Mouse (Mus musculus) erythroid progenitor cell, adult 5-6 weeks (primary cell): ENCODE measurements around the gene Raver1. TPM values are rescaled to one million over a fixed set of nuclear protein-coding genes. Genes with fewer than 3 reads are reported as not detected.
A peak's percentile ranks its signal among the peaks of the same experiment; 100 is the strongest.

Source experiments
- ATAC-seq: replicated peaks from 2 replicates; pipeline ENCODE4 v1.8.0; 2016; ENCODE audit warnings: moderate number of reproducible peaks, mild to moderate bottlenecking, moderate TSS enrichment, inconsistent platforms; ENCODE audit not compliant: poor library complexity, low FRiP score, severe bottlenecking
- total RNA-seq, 2 experiments: library from RNA; stranded (forward) in 1 of 2; stranded (reverse) in 1 of 2; fragments of 150-400 nt in 1 of 2; fragments of 186-747, 209-891 nt in 1 of 2; gene quantifications; 2 replicates each; pipeline versions ENCODE4 v1.2.3 to v1.2.4; 2015 to 2017; ENCODE audit warnings: low replicate concordance in 2 of 2

Gene Raver1
- 18.4 and 23.4 TPM in 2 replicates for total RNA-seq (2015; ENCODE audit: low replicate concordance)
- 21.1 and 32.5 TPM in 2 replicates for total RNA-seq (2017; ENCODE audit: low replicate concordance)

DNA sequence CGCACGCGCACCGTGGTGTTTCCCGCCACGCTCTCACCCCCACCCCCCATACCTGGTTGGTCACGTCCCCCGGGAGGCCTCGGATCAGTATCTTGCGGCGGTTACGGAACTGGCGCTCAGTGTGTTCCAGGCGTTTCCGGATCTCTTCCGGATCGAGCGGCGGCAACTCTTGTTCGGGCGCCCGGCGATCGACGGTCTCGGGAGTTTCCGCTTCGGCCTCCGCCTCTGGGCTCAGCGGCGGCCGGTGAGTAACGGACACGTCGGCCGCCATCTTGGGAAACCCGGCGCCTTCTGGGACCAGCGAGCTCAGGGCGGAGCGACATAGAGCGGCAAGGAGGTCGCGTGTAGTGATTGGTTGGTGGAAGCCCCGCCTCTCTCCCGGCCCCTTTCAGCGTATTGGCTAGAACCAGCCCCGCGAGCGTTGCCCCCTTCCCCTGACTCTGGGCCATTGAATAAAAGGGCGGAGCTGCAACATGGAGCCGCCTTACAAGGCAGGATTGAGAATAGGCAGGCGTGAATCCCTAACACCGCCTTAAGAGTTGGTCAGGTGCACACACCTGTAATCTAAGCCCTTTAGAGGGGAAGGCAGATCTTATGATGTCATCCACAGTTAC, at the start of gene Raver1, which contains the start of gene Gm38431:
Gene Raver1 (minus strand): TSS at position 302 of the 614 bp plus-strand sequence.
Gene Gm38431 (minus strand): TSS at position 291 of the 614 bp plus-strand sequence.
- ATAC-seq = peak; percentile 98

- no peak for ATAC-seq
These were observed 46.6 kb upstream of the Raver1 start for GRCm38 (mm10) chr9:21138386-21138785.

DNA sequence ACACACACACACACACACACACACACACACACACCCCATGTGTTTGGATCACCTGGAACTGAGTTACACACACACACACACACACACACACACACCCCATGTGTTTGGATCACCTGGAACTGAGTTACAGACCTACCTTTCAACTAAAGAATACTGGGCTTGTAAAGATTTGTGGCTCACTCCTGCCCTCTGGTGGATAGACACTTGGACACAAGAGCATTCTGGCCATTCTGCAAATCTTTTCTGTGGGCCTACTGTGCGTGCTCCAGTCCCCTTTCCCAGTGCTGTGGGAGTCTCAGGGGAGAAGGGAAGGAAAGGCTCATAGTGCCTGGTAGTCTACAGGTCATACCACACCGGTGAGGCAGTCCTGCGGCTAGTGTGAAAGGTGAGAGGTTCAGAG, 45.4 kb upstream of the Raver1 start:
- peak; percentile 68 for ATAC-seq

GRCm38 (mm10) chr9:21136401-21136800, 44.6 kb upstream of the Raver1 start:
- ATAC-seq = no peak

DNA sequence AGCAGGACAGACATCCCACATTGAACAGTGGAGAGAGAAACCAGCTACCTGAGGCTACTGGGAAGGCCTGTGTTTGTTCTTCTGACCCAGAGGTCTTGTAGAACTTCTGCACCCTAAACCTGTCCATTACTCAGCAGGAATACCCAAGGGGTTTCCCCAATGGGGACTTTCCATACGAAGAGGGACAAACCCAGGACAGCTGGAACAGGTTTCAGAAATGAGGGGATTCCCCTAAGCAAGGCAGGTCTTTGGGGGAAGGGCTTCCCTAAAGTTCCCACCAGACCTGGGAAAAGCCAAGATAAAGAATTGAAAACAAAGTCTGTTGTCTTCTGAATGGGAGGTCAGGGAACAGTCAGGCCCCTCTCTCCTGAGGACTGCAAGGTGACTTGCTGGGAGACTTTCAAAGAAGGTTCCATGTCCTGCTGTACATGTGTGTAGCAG, 44.2 kb upstream of the Raver1 start:
- no peak for ATAC-seq

- no peak for ATAC-seq
These were observed 43.6 kb upstream of the Raver1 start for GRCm38 (mm10) chr9:21135329-21135890.

DNA sequence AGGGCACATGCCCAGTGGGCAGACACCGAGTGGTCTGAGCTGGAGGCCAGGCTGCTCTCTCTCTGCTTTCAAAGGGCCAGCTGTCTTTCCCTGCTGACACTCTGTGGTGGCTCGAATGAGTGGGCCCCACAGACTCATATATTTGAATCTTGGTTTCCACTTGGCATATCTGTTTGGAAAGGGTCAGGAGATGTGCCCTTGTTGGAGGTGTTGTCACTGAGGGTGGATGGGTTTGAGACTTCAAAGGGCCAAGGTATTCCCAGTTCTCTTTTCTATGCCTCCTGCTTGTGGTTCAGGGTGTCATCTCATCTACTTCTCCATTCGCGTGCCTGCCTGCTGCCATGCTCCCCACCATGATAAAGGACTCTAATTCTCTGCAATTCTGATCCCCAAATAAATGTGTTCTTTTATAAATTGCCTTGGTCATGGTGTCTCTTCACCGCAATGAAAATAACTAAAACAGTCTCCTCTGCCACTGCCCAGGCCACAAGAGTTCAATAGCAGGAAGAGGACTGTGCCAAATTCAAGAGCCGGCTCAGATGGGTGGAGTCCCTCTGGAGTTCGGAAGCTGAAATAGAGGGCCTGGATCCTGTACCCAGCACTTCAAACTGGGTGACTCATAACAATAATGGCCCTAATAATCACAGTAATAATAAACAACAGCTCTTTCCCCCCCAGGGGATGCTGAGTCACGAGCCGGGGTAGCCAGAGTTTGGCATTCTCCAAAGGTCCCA, 43.0 kb upstream of the Raver1 start:
- no peak for ATAC-seq

- ATAC-seq = no peak
These were observed 41.4 kb upstream of the Raver1 start for GRCm38 (mm10) chr9:21133064-21133707.

- ATAC-seq = no peak
These were observed 40.4 kb upstream of the Raver1 start for GRCm38 (mm10) chr9:21132102-21132775.

- peak; percentile 95 for ATAC-seq
These were observed 39.5 kb upstream of the Raver1 start, which contains the start of gene Tyk2 for GRCm38 (mm10) chr9:21131059-21131956. Tyk2 (minus strand) TSS chr9:21131243.

GRCm38 (mm10) chr9:21126259-21126627, 34.4 kb upstream of the Raver1 start:
- ATAC-seq = peak; percentile 26; the same call in 1 of the 2 replicates

GRCm38 (mm10) chr9:21125502-21126258, 33.9 kb upstream of the Raver1 start:
- ATAC-seq = no peak

- ATAC-seq = no peak
These were observed 33.0 kb upstream of the Raver1 start for GRCm38 (mm10) chr9:21124837-21125236.

DNA sequence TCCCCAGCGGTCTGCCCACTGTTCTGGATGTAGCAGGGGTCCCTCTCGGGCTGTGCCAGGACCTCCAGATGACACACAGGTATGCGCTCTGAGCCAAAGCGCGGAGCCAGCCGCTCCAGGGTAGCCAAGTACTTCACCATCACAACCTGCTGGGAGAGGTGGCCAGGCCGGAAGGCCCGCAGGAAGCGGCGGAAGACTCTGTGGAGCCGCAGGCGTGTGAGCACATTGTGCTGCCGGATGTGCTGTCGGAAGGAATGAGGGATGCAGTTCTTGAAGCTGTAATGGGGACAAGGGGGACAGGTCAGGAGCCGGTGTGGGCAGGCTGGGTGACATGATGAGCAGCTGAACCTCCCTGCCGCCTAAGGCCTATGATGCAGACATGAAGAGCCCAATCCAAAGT, 29.7 kb upstream of the Raver1 start:
- no peak for ATAC-seq

DNA sequence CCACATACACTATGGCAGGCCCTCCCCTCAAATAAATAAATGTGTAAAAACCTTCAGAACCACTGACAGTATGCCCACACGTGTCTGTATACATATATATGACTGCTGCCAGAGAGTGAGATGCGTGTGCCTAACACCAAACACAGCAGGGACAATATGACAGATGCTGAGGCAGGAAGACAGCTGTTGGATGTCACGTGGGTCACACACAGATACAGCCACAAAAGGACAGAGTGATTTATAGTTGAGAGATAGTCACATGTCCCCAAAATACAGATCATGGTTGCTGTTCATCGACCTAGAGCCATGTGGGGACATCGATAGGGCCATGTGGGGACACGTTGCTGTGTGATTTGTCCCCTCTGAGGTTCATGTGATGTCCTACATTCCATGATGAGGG, 25.3 kb upstream of the Raver1 start:
- ATAC-seq = no peak

GRCm38 (mm10) chr9:21115105-21115504, 23.3 kb upstream of the Raver1 start:
- ATAC-seq = no peak

GRCm38 (mm10) chr9:21114190-21114589, 22.4 kb upstream of the Raver1 start:
- no peak for ATAC-seq

GRCm38 (mm10) chr9:21113751-21114150, 21.9 kb upstream of the Raver1 start:
- ATAC-seq = no peak
